Mouse (Mus musculus): Measurements from ENCODE around the gene Larp6.

GRCm38 (mm10) chr9:60743180-60743900, 30.6 kb downstream of the Larp6 start:
- no peak for TF ChIP-seq POLR2A (IDR thresholded peaks at IDR 0.05; ENCODE audit: borderline replicate concordance, low read depth, low read length)
- TF ChIP-seq CTCF (IDR thresholded peaks at IDR 0.05; ENCODE audit: low read depth, low read length), result no peak

Measured in bone marrow macrophage, adult 2 months (primary cell).